Mouse (Mus musculus): Measurements from ENCODE around the gene Ilvbl. TPM values are rescaled to one million over a fixed set of nuclear protein-coding genes. Genes with fewer than 3 reads are reported as not detected.
"Not testable (repeated sequence)": the region's sequence is repeated elsewhere in the genome, so short reads cannot be mapped to it uniquely, and the experiment has no call there.

Ilvbl gene
- polyA plus RNA-seq (2011; ENCODE audit: insufficient read length, low read depth, missing spikeins) = 42.7 and 55.5 TPM in 2 replicates

DNA sequence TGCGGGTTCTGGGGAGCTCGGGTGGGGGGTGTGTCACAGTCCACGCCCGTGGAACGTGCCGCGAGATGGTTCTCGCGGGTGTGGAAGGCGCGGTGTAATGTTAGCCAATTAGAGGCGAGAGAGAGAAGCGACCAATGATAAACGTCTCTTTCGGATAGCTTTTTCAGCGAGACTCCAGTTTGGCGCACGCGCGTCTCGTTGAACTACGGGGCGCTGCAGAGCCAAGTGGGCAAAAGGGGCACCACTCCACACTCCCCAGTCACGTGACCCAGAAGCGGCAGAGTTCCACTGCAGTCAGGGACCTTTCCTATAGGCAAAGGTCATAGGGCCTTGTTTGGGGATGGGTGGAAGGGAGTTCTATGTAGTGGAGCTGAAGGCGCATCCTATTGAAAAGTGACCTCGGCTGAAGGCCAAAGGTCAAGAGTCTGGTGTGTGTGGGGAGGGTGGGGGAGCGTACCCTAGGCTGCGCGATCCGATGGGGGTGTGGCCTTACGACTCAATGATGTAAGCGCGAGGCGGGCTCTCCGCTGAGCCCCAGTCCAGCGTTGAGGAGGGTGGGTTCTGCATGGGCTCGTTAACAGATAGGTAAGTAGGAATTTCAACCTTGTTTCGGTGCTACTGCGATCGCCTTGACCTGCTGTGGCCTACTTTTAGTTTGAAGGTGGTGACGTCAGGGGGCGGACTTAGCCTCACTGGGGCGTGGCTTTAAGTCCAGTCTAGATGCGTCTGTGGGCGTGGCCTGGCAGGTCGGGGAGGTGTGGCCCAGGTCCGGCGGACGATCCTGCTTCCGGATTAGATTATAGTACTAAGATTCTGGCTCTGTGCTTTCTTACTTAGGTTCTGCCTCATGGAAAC lies at the start of gene Ilvbl:
Ilvbl (plus strand) TSS at position 97 of the 855 bp plus-strand sequence.
- peak; percentile 73 for TF ChIP-seq POLR2A (IDR thresholded peaks at IDR 0.05; ENCODE audit: low read depth, low read length)
- no peak for TF ChIP-seq CTCF (IDR thresholded peaks at IDR 0.05; ENCODE audit: borderline replicate concordance, insufficient read depth, low read length)

GRCm38 (mm10) chr10:78525071-78525470 lies 49.1 kb upstream of the Ilvbl start:
- not testable (repeated sequence) for H3K27ac ChIP-seq (ENCODE audit: insufficient read depth, low read length); H3K4me1 ChIP-seq (ENCODE audit: control insufficient read depth, insufficient read depth, low read length)

More for the DNA sequence above, at the start of gene Ilvbl:
- H3K4me1 ChIP-seq (ENCODE audit: control insufficient read depth, insufficient read depth, low read length) = peaks cover 9% of the 10 kb centered on the region
- peak within 1 kb of the TSS; percentile 70 for H3K4me3 ChIP-seq (ENCODE audit: insufficient read depth, low read length)
- H3K27ac ChIP-seq (ENCODE audit: insufficient read depth, low read length) = peak within 1 kb of the TSS; percentile 82

DNA sequence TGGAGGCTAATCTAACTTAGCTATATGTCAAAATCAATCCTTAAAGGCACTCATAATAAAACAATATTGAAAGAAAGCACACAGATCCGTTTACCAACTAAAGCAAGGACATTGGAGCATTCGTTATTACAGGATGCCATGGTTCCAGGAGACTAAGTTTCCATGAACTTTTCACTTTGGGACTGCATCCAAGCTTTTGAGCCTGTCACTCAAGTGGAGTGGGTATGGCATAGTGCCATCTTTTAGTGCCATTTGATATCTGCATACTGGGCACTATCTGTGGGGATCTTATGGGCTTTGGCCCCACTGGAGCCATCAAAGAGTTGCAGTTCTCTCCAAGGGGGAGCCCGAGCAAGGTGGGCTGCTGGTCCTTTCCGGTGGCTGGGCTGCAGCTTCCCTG lies 48.6 kb upstream of the Ilvbl start:
- no peaks in the 10 kb centered on the region for H3K4me1 ChIP-seq (ENCODE audit: control insufficient read depth, insufficient read depth, low read length)
- H3K27ac ChIP-seq (ENCODE audit: insufficient read depth, low read length) = no peak overlapping the region
- H3K4me3 ChIP-seq (ENCODE audit: insufficient read depth, low read length) = no peak overlapping the region
- TF ChIP-seq POLR2A (IDR thresholded peaks at IDR 0.05; ENCODE audit: low read depth, low read length) (no peak), CTCF (IDR thresholded peaks at IDR 0.05; ENCODE audit: borderline replicate concordance, insufficient read depth, low read length) (no peak)

More at GRCm38 (mm10) chr10:78525071-78525470, 49.1 kb upstream of the Ilvbl start:
- H3K4me3 ChIP-seq (ENCODE audit: insufficient read depth, low read length) = not testable (repeated sequence)

DNA sequence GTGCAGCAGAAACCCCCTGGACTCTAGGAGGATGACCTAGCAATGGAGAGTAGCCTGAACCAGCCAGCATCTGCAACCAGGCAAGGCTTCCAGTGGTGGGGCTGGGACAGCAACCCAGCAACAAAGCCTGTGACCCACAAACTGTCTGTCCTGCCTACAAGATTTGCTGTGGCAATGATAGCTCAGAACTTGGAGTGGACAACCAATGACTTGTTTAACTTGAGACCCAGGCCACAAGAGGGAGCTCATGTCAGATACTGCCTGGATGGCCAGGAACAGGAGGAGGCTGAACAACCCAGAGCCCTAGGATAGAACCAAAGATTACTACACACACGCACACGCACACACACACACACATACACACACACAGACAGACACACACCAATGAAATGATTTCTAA lies 33.2 kb upstream of the Ilvbl start:
- H3K4me1 ChIP-seq (ENCODE audit: control insufficient read depth, insufficient read depth, low read length) = no peaks in the 10 kb centered on the region
- no peak overlapping the region for H3K27ac ChIP-seq (ENCODE audit: insufficient read depth, low read length)
- TF ChIP-seq CTCF (IDR thresholded peaks at IDR 0.05; ENCODE audit: borderline replicate concordance, insufficient read depth, low read length) (peak; percentile 29; the same call in 1 of the 2 replicates), POLR2A (IDR thresholded peaks at IDR 0.05; ENCODE audit: low read depth, low read length) (no peak)
- H3K4me3 ChIP-seq (ENCODE audit: insufficient read depth, low read length) = no peak overlapping the region

DNA sequence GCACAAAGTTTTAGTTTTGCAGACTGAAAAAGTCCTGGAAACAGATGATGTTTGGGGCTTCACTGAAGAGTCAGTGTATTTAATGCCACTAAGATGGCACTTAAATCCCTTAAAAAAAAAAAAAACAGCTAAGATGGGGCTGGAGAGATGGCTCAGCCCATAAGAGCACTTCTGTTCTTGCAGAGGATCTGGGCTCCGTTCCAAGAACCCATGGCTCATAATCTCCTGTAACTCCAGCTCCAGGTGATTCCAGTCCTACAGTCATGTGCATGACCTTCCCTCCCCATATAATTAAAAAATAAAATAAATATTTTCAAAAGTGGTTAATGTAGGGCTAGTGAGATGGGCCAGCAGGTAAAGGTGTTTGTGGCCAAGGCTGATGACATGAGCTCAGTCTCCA lies 9.1 kb upstream of the Ilvbl start:
- Histone ChIP-seq H3K4me1 (ENCODE audit: control insufficient read depth, insufficient read depth, low read length) (peaks cover 6% of the 10 kb centered on the region), H3K27ac (ENCODE audit: insufficient read depth, low read length) (no peak overlapping the region), H3K4me3 (ENCODE audit: insufficient read depth, low read length) (no peak overlapping the region)
- no peak for TF ChIP-seq POLR2A (IDR thresholded peaks at IDR 0.05; ENCODE audit: low read depth, low read length)
- no peak for TF ChIP-seq CTCF (IDR thresholded peaks at IDR 0.05; ENCODE audit: borderline replicate concordance, insufficient read depth, low read length)

DNA sequence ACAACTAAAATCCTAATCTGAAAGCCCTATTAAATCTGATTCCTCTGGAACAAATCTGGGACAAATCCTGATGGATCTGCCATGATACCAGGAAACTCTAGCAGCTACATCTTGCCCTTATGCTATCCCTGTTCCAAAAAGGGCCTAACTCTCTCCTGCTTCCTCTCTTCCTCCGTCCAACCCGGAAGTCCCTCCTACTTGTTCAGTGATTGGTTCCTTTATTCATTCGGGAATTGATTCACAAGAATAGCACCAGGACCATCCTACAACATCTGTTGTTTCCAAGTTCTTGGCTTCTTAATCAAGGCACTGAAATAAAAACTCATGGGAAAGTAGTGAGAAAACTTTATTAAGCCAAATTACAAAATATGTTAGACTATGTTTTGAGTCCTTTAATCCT lies 5.0 kb upstream of the Ilvbl start:
- peak overlapping the region; percentile 60 for H3K27ac ChIP-seq (ENCODE audit: insufficient read depth, low read length)
- peaks cover 7% of the 10 kb centered on the region for H3K4me1 ChIP-seq (ENCODE audit: control insufficient read depth, insufficient read depth, low read length)
- no peak for TF ChIP-seq CTCF (IDR thresholded peaks at IDR 0.05; ENCODE audit: borderline replicate concordance, insufficient read depth, low read length)
- no peak for TF ChIP-seq POLR2A (IDR thresholded peaks at IDR 0.05; ENCODE audit: low read depth, low read length)
- no peak overlapping the region for H3K4me3 ChIP-seq (ENCODE audit: insufficient read depth, low read length)

DNA sequence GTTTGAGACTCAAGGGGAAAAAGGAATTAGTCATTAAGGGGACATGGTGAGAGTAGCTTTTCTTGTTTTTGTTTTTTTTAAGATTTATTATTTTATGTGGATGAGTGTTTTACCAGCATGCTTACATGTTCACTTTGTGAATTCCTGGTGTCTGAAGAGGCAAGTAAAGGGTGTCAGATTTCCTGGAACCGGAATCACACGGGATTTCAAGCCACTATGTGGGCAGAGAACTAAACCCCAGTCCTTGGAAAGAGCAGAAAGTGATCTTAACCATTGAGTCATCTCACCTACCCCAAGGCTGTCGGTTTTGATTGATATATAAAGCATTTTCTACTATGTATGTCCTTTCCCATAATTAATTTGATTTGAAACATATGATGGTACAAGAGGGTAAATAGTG lies 4.5 kb upstream of the Ilvbl start:
- H3K27ac ChIP-seq (ENCODE audit: insufficient read depth, low read length) = peak overlapping the region; percentile 60; the same call in 1 of the 2 replicates
- H3K4me1 ChIP-seq (ENCODE audit: control insufficient read depth, insufficient read depth, low read length) = peaks cover 7% of the 10 kb centered on the region
- H3K4me3 ChIP-seq (ENCODE audit: insufficient read depth, low read length) = no peak overlapping the region
- TF ChIP-seq POLR2A (IDR thresholded peaks at IDR 0.05; ENCODE audit: low read depth, low read length) (no peak), CTCF (IDR thresholded peaks at IDR 0.05; ENCODE audit: borderline replicate concordance, insufficient read depth, low read length) (no peak)

DNA sequence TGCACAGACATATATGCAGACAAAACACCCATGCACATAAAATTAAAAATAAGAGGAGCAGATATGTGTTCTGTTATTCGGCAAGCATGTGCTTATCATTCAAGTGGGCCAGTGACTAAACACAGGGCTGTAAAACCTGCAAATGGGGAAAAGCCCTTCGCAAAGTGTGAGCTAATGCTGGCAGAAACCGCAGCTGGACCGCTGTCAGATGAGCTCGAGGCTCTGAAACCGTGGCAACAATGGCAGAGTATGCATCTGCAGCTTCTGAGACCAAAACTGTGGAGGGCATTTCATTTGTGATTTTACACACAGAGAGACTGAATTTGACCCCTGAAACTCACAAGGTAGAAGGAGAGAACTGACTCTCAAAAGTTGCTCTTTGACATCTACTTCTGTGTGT lies 3.7 kb upstream of the Ilvbl start:
- Histone ChIP-seq H3K4me1 (ENCODE audit: control insufficient read depth, insufficient read depth, low read length) (peaks cover 7% of the 10 kb centered on the region), H3K4me3 (ENCODE audit: insufficient read depth, low read length) (no peak overlapping the region), H3K27ac (ENCODE audit: insufficient read depth, low read length) (no peak overlapping the region)
- TF ChIP-seq CTCF (IDR thresholded peaks at IDR 0.05; ENCODE audit: borderline replicate concordance, insufficient read depth, low read length) = no peak
- no peak for TF ChIP-seq POLR2A (IDR thresholded peaks at IDR 0.05; ENCODE audit: low read depth, low read length)

- no peak overlapping the region for H3K27ac ChIP-seq (ENCODE audit: insufficient read depth, low read length)
- TF ChIP-seq POLR2A (IDR thresholded peaks at IDR 0.05; ENCODE audit: low read depth, low read length) = no peak
- no peak for TF ChIP-seq CTCF (IDR thresholded peaks at IDR 0.05; ENCODE audit: borderline replicate concordance, insufficient read depth, low read length)
These were observed 3.2 kb upstream of the Ilvbl start for GRCm38 (mm10) chr10:78570897-78571296.

GRCm38 (mm10) chr10:78573226-78573625 lies 920 bp upstream of the Ilvbl start:
- no peak overlapping the region for H3K4me3 ChIP-seq (ENCODE audit: insufficient read depth, low read length)
- no peak for TF ChIP-seq POLR2A (IDR thresholded peaks at IDR 0.05; ENCODE audit: low read depth, low read length)
- no peak for TF ChIP-seq CTCF (IDR thresholded peaks at IDR 0.05; ENCODE audit: borderline replicate concordance, insufficient read depth, low read length)
- H3K27ac ChIP-seq (ENCODE audit: insufficient read depth, low read length) = no peak overlapping the region
- peaks cover 9% of the 10 kb centered on the region for H3K4me1 ChIP-seq (ENCODE audit: control insufficient read depth, insufficient read depth, low read length)

More at GRCm38 (mm10) chr10:78570897-78571296, 3.2 kb upstream of the Ilvbl start:
- Histone ChIP-seq H3K4me1 (ENCODE audit: control insufficient read depth, insufficient read depth, low read length) (peaks cover 4% of the 10 kb centered on the region), H3K4me3 (ENCODE audit: insufficient read depth, low read length) (no peak overlapping the region)
